Mouse (Mus musculus): ENCODE data around the gene Nhsl2.

DNA sequence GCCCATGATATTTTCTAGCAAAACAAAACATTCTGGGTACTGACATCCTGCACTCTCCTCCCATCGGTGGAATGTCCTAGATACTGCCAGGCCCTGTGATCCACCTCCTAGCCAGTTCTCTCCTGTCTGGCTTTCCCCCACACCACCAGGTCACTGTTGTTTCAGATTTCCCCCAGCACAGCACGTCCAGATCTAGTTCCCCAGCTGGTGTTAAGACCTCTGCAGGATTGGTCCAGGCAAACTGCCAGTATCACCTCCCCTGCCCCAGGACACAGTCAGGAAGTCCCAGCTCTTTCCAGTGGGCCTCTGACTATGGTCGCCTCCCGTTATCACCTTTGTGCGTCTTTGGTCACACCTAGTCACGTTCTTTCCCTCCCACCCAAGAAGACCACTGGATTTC, 134.5 kb downstream of the Nhsl2 start:
- no peak for TF ChIP-seq POLR2A (IDR thresholded peaks at IDR 0.05; ENCODE audit: borderline replicate concordance, extremely low read depth, insufficient read depth, insufficient read length, poor library complexity, severe bottlenecking)
- TF ChIP-seq CTCF (IDR thresholded peaks at IDR 0.05; ENCODE audit: borderline replicate concordance, extremely low read depth, insufficient read depth, insufficient read length) = no peak

Data from brain, embryonic 14.5 days (tissue).